Mouse (Mus musculus): ENCODE measurements around the gene Elfn2. TPM values are rescaled to one million over a fixed set of nuclear protein-coding genes. Genes with fewer than 3 reads are reported as not detected.

Elfn2 gene
- polyA plus RNA-seq, 1 experiment, result 0.26 TPM

- Histone ChIP-seq H3K4me3 (replicated peaks) (no peak overlapping the region), H3K9me3 (peaks cover under 1% of the 10 kb centered on the region), H3K36me3 (replicated peaks; ENCODE audit: low read length) (peaks cover 15% of the 10 kb centered on the region), H3K27me3 (replicated peaks) (peaks cover 7% of the 10 kb centered on the region), H3K4me1 (peaks cover 18% of the 10 kb centered on the region)
- no peak for TF ChIP-seq GATA1 (IDR thresholded peaks at IDR 0.05; ENCODE audit: borderline replicate concordance, low read length)
- TF ChIP-seq FLI1 (IDR thresholded peaks at IDR 0.05; ENCODE audit: low read length), result no peak
These were observed 32.2 kb upstream of the Elfn2 start for GRCm38 (mm10) chr15:78750608-78751350.

DNA sequence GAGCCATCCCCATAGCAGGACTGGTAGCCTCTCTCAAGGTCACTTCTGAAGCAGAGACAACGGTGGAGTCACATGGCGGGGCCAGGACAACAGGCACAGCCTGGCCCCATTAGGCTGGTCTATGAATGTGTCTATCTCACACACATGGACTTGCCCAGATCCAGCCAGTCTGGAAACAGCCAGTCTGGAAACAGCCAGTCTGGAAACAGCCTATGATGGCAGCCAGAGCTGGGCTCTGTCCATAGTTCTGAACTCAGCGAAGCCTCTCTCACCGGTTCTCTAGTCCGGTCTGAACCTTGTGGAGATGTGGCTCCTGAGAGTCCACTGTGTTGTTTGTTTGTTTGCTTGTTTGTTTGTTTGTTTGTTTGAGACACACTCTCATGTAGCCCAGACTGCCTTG, 31.3 kb upstream of the Elfn2 start:
- H3K36me3 ChIP-seq (replicated peaks; ENCODE audit: low read length), result peaks cover 6% of the 10 kb centered on the region

GRCm38 (mm10) chr15:78744206-78744605, 25.6 kb upstream of the Elfn2 start:
- H3K4me1 ChIP-seq, result peaks cover 12% of the 10 kb centered on the region
- TF ChIP-seq GATA1 (IDR thresholded peaks at IDR 0.05; ENCODE audit: borderline replicate concordance, low read length) (no peak), FLI1 (IDR thresholded peaks at IDR 0.05; ENCODE audit: low read length) (no peak)
- H3K36me3 ChIP-seq (replicated peaks; ENCODE audit: low read length), result no peaks in the 10 kb centered on the region
- peaks cover 47% of the 10 kb centered on the region for H3K27me3 ChIP-seq (replicated peaks)
- H3K4me3 ChIP-seq (replicated peaks), result no peak overlapping the region
- H3K9me3 ChIP-seq, result peaks cover 9% of the 10 kb centered on the region

More for the DNA sequence above, 31.3 kb upstream of the Elfn2 start:
- TF ChIP-seq GATA1 (IDR thresholded peaks at IDR 0.05; ENCODE audit: borderline replicate concordance, low read length) (no peak), FLI1 (IDR thresholded peaks at IDR 0.05; ENCODE audit: low read length) (no peak)
- peaks cover 9% of the 10 kb centered on the region for H3K9me3 ChIP-seq
- peaks cover 12% of the 10 kb centered on the region for H3K27me3 ChIP-seq (replicated peaks)
- peaks cover 18% of the 10 kb centered on the region for H3K4me1 ChIP-seq
- H3K4me3 ChIP-seq (replicated peaks), result no peak overlapping the region

DNA sequence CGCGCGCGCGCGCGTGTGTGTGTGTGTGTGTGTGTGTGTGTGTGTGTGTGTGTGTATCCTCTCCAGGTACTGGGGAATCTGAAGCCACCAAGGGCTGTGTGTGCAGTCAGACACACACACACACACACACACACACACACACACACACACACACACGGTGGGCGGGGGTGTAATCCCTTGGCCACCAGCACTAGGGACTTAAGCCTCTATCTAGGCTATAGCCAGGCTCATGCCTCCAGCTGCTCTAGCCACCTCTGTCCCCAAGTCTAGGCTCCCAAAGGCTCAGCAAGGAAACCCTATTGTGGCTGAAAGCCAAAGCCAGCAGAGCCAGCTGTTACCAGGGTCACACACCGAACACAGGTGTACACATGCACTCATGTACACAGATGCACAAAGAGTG, 24.3 kb upstream of the Elfn2 start:
- Histone ChIP-seq H3K36me3 (replicated peaks; ENCODE audit: low read length) (no peaks in the 10 kb centered on the region), H3K9me3 (peaks cover 9% of the 10 kb centered on the region), H3K4me3 (replicated peaks) (no peak overlapping the region), H3K4me1 (peaks cover 9% of the 10 kb centered on the region), H3K27me3 (replicated peaks) (peaks cover 56% of the 10 kb centered on the region)
- TF ChIP-seq GATA1 (IDR thresholded peaks at IDR 0.05; ENCODE audit: borderline replicate concordance, low read length) (no peak), FLI1 (IDR thresholded peaks at IDR 0.05; ENCODE audit: low read length) (no peak)

DNA sequence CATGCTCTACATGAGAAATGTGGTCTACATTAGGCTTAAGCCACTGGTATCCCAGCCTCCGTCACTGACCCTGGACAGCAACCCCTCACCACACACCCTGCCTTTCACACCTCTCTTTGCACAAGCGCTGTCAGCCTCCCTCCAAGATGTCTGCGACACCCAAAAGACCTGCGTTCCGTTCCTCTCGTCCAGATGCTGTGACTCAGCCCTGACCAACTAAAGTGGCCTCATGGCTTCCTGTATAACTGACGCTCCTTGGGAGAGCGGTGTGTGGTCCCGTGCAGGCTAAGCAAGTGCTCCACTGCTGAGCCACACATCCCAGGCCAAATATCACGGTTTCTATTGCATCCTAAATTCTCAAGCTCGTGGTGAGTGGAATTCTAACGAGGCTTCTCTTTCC, 22.1 kb upstream of the Elfn2 start:
- peaks cover 9% of the 10 kb centered on the region for H3K4me1 ChIP-seq
- no peaks in the 10 kb centered on the region for H3K36me3 ChIP-seq (replicated peaks; ENCODE audit: low read length)
- peaks cover 76% of the 10 kb centered on the region for H3K27me3 ChIP-seq (replicated peaks)
- peak overlapping the region; percentile 53 for H3K4me3 ChIP-seq (replicated peaks)
- TF ChIP-seq FLI1 (IDR thresholded peaks at IDR 0.05; ENCODE audit: low read length) (no peak), GATA1 (IDR thresholded peaks at IDR 0.05; ENCODE audit: borderline replicate concordance, low read length) (no peak)
- H3K9me3 ChIP-seq, result peaks cover 7% of the 10 kb centered on the region

DNA sequence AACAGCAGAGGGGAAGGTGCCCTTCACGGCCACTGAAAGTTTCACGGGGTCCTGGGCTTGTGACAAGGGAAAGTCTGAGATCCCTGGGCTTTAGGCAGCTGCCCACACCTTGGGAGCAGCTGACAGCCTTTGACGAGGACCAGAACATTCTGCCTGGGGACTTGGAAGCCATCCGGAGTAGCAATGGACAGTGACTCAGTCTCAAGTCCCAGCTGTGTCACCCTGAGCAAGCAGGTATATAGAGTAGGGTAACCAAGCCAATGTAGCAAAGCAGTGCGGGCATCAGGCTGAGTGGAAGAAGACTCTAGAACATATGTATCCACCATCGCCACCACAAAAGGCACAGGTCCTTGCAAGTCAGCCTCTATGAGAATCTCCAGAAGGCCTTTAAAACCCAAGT, 18.6 kb upstream of the Elfn2 start:
- Histone ChIP-seq H3K4me3 (replicated peaks) (no peak overlapping the region), H3K27me3 (replicated peaks) (peaks cover 82% of the 10 kb centered on the region), H3K4me1 (peaks cover 9% of the 10 kb centered on the region), H3K9me3 (no peaks in the 10 kb centered on the region), H3K36me3 (replicated peaks; ENCODE audit: low read length) (no peaks in the 10 kb centered on the region)
- TF ChIP-seq FLI1 (IDR thresholded peaks at IDR 0.05; ENCODE audit: low read length) (no peak), GATA1 (IDR thresholded peaks at IDR 0.05; ENCODE audit: borderline replicate concordance, low read length) (no peak)

DNA sequence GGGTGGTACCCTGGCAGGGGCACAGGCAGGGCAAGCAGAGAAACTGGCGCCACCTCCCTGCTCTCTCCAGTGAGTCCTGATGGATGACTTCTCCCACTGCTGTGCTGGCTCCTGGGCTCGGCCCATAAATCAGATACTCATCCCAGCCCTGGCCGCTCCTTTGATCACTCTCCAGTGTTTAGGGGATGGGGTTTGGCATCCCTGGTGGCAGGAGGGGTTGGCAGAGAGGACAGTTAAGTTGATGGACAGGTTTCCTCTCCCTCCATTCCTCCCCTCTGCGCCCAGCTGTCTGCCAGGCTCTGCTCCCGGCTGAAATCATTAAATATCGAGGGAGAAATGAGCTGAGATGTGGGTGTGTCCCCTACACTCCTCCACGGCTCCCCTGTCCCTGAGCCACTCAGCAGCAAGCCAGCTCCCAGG, 18.1 kb upstream of the Elfn2 start:
- Histone ChIP-seq H3K9me3 (no peaks in the 10 kb centered on the region), H3K4me3 (replicated peaks) (no peak overlapping the region), H3K36me3 (replicated peaks; ENCODE audit: low read length) (no peaks in the 10 kb centered on the region), H3K4me1 (peaks cover 9% of the 10 kb centered on the region), H3K27me3 (replicated peaks) (peaks cover 81% of the 10 kb centered on the region)
- TF ChIP-seq GATA1 (IDR thresholded peaks at IDR 0.05; ENCODE audit: borderline replicate concordance, low read length) (no peak), FLI1 (IDR thresholded peaks at IDR 0.05; ENCODE audit: low read length) (no peak)

DNA sequence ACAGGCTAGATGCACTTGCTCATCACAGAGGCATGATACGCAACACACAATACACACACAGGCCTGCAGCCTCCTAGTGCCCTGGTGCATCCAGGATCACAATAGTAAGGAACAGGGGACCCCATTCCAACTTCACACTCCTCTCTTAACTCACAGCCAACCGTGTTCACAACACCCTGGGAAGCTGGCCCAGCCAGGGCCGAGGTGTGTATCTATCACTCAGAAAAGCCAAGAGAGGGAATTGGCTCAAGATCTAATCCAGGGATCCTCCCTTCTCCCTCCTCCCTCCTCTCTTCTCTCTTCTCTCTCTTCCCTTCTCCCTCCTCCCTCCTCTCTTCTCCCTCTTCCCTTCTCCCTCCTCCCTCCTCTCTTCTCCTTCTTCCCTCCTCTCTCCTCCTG, 17.6 kb upstream of the Elfn2 start:
- Histone ChIP-seq H3K9me3 (no peaks in the 10 kb centered on the region), H3K4me1 (peaks cover 8% of the 10 kb centered on the region), H3K36me3 (replicated peaks; ENCODE audit: low read length) (no peaks in the 10 kb centered on the region), H3K27me3 (replicated peaks) (peaks cover 82% of the 10 kb centered on the region), H3K4me3 (replicated peaks) (no peak overlapping the region)
- TF ChIP-seq FLI1 (IDR thresholded peaks at IDR 0.05; ENCODE audit: low read length), result no peak
- TF ChIP-seq GATA1 (IDR thresholded peaks at IDR 0.05; ENCODE audit: borderline replicate concordance, low read length), result no peak

- Histone ChIP-seq H3K9me3 (no peaks in the 10 kb centered on the region), H3K4me3 (replicated peaks) (no peak overlapping the region), H3K36me3 (replicated peaks; ENCODE audit: low read length) (no peaks in the 10 kb centered on the region), H3K27me3 (replicated peaks) (peaks cover 82% of the 10 kb centered on the region), H3K4me1 (peaks cover 2% of the 10 kb centered on the region)
- TF ChIP-seq FLI1 (IDR thresholded peaks at IDR 0.05; ENCODE audit: low read length) (no peak), GATA1 (IDR thresholded peaks at IDR 0.05; ENCODE audit: borderline replicate concordance, low read length) (no peak)
These were observed 17.0 kb upstream of the Elfn2 start for GRCm38 (mm10) chr15:78735431-78736180.

DNA sequence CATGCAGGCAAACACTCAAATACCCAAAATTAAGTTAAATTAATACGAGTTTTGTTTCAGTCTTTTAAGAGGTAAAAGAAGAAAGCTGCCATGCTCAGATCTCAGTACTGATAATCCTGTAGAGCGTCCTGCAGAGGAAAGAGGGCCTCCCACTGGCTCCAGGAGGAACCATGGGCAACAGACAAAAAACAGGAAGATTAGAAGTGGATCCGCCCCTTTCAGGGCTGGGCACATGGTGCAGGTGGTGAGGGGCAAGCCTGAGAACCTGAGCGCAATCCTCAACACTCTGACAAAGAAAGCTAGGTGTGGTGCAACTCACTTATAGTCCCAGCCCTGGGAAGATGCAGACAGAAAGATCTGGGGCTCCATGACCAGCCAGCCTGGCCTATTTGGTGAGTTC, 13.3 kb upstream of the Elfn2 start:
- Histone ChIP-seq H3K27me3 (replicated peaks) (peaks cover 85% of the 10 kb centered on the region), H3K36me3 (replicated peaks; ENCODE audit: low read length) (no peaks in the 10 kb centered on the region), H3K4me3 (replicated peaks) (no peak overlapping the region), H3K4me1 (peaks cover 6% of the 10 kb centered on the region; the same call in 1 of the 2 replicates), H3K9me3 (no peaks in the 10 kb centered on the region)
- TF ChIP-seq FLI1 (IDR thresholded peaks at IDR 0.05; ENCODE audit: low read length), result no peak

Measured in megakaryocyte, embryonic 14.5 days (primary cell).